Mouse (Mus musculus) left cerebral cortex, adult 11 months (tissue): Measurements from ENCODE around the gene Hoxa13.

Source experiments
- DNase-seq: peaks from one replicate; pipeline ENCODE4 v3.0.0; 2022; ENCODE audit warnings: low spot score

Gene Hoxa13

DNA sequence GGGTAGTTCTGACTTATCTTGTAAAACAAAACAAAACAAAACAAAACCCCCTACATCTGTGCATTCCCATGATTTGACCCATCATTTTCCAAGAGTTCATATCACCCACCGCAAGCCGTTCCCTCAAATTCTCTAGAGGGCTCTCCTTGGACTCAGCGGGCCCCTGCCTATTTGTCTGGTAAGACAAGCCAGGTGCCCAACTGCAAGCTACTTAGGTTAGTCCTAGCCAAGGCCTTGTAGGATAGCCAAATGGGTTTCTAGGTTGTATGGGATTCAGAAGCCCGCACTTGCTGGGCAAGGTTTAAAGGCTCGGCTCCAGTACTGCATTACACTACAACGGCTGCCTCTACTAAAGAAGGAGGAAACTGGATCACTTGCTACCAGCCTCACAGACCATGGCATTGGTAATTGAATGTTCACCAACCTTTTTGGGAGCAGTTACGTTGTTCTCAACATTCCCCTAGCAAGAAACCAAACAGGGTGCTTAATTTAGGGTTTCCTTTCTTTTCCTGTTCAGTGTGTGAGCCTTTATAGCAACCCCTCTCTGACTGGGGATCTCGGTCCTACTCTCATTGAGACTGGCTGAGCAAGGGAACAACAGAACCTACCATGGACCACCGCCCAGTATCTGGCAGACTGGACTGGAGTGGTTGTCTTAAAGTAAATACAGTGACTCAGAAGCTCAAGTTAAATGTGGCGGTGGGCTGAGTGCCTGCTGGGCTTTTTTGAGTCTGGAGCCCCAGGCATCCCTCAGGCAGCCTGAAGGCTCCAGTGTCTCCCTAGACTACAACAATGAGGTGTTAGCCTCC lies 23.1 kb downstream of the Hoxa13 start:
- no peak for DNase-seq

DNA sequence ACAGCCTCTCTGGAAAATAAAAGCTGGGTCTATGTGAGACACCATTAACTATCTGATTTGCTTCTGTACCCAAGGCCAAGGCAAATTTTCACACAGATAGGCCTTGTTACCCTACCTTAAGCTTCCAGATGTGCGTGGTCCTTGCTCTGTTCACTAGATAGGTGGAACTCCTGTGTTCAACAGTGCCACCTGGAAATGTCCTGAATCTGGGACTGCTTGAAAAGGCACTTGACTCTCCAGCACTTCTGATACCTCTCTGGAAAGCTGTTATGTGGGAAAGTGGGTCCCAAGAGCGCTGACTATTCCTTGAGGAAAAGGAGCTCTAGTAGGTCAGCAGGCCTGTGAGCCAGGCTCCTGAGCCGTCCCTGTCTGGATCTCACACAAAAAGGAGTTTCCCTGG lies 23.9 kb downstream of the Hoxa13 start:
- no peak for DNase-seq

DNA sequence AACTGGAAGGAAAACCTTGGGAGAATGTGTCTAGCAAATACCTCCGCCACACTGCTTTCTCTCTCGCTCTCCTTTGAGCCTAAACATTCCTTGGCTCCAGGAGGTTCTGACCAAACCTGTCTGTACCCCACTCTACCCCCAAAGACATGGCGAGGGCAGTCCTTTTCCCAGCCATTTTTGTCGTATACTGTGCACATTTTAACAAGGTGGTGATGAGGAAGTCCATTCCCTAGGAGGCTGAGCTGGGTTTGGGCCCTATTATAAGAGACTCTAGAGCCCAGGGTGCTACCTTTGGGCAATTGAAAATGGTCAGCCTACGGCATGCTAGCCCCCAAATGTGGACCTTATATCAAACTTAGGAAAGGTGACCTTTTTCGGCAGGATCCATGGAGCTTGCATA lies 24.8 kb downstream of the Hoxa13 start:
- no peak for DNase-seq

DNA sequence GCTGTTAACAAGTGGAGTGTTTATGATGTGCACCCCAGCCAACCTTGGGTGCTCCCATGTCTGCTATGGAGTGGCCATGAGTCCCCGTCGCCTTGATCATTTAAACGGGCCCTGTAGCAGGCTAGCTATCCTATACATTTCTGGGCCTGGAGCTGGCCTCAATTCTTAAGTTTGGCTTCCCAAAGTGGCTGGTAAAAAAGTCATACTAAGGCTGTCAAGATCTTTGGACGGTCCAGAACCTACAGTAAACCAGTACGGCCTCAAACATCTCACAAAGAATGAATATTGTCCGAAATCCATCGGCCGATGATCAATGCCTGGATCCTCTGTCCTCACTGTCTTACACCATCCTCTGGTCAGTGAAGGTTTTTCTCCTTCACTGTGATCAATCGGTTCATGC lies 25.4 kb downstream of the Hoxa13 start:
- DNase-seq, result no peak

DNA sequence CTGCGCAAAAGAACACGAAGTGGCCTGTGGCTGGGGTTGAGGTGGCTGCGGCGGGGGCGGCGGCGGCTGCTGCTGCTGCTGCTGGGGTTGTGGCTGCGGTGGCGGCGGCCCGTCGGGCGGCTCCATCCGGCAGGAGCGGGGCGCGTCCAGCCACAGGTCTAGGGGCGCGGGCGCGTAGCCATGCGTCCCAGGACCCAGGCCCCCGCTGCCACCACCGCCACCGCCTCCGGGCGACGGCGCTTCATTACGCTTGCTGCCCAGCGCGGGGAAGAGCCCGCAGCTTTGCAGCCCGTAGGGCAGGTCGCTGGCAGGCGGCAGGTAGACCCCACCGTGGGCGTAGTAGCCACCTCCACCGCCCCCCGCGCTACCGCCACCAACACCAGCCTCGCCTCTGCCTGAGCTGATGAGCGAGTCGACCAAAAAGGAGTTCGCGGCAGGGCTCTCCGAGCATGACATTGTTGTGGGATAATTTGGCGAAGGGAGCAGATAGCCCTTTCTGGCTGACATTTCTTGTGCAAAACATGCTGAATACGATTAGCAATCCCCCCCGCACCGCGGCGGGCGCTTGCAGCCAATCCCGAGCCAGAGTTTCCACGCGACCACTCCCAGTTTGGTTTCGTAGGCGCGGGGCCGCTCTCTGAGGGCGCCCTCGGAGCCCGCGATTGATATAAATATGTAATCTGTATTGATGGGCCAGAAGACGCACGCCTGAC lies 26.1 kb downstream of the Hoxa13 start:
- DNase-seq, result no peak

DNA sequence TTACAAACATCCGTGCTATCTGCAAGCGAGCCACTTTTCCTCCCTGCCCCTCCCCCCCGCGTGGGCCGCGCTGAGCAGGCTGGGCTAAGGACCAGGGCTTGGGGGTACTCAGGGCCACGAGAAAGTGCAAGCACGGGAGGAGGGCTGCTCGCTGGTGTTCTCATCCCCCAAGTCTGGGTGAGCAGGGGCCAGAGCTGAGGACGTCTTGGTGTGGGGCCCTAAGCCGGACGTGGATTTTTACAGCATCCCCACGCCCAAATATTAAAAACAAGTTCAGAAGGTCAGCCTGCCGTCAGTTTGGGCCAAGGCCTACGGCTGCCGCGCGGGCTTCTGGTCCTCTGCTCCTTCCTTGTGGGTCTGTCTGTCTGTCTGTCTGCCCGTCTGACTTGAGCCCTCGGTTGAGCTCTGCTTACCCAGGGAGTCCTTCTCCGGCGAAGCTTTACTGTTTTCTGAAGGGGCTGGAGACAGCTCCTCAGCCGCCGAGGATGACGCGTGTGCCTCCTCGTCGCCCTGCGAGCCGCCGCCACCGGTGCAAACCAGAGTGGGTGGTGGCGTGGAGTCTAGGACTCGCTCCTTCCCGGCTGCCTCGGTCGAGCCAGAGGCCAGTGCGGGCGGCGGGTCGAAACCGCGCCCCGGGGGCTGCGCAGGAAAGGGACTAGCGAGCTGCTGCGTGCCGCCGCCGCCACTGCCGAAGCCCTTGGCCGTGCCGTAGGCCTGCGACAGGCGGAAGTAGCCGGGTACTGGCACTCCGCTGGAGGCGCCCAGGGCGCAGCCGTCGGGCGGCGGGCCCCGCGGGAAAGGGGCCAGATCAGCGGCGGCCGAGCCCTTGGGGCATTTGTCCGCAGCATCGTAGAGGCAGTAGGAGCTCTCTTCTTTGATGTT lies 26.9 kb downstream of the Hoxa13 start:
- DNase-seq, result no peak

DNA sequence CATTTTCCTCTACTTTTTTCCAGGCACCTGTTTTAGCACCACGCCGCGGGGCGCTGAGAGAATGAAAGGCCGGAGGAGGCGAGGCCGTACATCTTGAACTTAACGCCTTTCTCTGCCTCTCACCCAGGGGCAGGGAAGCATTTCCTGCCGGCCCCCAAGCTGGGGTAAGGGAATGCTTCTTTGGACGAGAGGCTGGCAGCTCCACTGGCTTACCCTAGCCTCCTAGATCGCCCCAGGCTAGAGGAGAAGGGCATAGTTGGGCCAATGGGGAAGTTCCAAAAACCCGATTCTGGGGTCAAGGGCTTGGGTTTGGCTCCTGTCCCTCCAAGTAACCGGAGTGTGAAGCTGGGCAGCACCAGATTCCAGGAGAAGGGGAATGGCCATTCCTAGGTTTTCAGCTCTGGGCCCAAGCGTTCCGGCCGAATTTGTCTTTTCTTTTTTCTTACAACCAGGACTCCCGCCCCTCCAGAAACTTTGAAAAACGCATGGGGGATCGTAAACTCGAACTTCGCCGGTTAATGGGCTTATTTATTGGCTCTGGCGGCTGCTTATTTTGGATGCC lies 27.6 kb downstream of the Hoxa13 start:
- DNase-seq, result no peak

DNA sequence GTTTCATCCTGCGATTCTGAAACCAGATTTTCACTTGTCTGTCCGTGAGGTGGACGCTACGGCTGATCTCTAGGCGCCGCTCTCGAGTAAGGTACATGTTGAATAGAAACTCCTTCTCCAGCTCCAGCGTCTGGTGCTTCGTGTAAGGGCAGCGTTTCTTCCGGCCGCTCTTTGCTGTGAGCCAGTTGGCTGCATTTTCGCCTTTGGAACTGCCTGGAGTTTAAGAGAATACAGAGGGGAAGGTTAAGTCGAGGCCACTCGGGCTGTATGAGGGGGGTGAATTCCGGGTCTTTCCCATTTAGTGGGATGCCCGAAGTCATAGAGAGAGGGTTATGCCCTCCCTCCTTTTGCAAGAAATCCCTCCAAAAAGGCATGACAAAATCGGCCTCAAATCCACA lies 28.1 kb downstream of the Hoxa13 start:
- no peak for DNase-seq

DNA sequence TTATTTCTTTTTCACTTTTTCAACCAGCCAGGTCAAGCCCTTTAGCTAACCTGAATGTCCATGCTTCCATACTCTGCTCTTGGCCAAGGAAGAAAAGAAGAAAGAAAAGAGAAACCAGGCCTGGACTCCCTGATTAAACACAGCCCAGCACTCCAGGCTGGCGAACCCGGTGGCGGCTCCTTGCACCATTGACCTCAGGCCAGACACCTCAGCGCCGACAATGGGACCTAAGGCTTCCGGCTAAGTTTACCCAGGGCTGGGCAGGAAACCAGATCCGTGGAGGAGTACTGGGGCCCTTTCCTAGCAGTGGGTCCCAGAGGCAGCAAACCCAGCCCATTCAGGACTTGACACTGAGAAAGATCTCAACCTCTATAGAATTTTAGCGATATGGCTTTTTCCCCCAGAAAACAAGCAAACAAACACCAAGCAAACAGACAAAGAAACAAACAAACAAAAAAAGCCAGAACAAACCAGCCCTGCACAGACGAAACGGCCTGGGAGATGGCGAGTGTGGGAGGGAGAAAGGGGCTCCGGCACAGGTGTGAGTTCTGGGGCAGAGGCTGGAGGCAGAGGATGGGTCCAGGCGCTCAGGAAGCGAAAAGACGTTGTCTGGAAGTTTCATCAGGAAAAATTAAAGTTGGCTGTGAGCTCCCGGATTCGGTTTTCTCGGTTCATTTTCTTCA lies 28.7 kb downstream of the Hoxa13 start:
- no peak for DNase-seq

DNA sequence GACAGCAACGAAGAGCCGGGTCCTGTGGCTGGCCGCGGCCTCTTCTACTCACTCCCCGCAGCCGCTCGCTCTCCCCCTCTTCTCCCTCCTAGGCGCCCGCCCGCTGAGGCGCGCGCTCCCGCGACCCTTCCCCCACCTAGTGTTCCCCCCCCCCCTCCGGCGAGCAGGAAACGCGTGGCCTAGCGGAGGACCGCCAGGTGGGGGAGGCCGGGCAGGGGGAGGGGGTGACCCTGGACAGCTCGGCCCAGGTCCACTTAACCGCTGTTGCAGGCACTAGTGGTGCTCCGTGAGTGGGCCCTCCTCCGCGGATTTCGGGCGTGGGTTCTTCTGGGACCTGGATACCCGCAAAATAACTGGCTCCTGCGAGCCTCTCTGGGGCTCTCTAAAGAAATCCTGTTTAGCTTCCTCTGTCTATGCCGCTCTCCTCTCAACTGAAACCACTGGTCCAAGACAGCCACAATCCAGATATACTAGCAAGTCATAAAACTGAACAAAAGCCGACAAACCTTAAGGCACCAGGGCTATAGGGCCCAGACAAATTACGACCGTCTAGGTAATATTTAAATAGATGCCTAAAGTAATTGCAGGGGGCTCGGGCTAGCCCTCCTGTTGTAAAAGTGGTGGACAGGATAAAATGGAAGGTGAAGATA lies 30.0 kb downstream of the Hoxa13 start, which contains the start of gene Hoxa9:
TSS of gene Hoxa9 (minus strand) at position 574 of the 650 bp plus-strand sequence.
- no peak for DNase-seq

DNA sequence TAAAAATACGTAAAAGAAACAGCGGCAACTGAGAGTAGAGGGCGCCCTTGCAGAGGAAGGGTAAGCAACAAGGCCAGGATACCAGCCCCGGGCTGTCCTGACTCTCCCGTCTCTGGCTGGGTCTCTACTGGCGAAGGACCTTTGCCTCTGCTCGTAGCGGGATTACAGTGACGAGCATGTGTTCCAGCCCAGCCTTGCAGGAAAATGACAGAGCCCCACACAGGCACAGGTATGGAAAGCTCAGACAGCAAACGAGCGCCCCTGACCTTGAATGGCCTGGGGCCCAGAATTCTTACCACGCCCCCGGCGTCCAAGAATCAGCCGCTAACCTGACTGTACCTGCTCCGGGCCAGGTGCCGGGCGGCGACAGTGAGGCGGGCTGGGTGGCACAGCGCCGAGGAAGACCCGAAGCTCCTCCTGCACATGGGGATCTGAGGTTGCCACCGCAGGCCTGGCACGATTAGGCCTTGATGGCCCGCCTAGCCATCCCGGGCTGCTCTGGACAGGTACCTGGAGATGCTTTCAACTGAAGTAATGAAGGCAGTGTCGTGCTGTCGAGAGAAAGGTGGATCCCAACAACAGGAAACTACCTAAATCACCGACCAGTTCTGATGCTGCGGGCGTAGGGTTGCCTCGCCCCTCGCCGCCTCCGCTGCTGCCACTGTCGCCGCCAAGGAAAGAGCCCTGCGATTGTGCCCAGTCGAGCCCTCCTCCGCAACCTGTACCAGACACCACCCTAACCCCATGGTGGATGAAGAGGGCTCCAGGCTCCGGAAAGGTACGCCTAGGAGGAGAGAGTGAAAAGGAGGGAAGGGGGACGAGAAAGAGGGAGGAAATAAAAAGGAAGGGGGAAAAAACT lies 30.9 kb downstream of the Hoxa13 start:
- DNase-seq, result no peak

DNA sequence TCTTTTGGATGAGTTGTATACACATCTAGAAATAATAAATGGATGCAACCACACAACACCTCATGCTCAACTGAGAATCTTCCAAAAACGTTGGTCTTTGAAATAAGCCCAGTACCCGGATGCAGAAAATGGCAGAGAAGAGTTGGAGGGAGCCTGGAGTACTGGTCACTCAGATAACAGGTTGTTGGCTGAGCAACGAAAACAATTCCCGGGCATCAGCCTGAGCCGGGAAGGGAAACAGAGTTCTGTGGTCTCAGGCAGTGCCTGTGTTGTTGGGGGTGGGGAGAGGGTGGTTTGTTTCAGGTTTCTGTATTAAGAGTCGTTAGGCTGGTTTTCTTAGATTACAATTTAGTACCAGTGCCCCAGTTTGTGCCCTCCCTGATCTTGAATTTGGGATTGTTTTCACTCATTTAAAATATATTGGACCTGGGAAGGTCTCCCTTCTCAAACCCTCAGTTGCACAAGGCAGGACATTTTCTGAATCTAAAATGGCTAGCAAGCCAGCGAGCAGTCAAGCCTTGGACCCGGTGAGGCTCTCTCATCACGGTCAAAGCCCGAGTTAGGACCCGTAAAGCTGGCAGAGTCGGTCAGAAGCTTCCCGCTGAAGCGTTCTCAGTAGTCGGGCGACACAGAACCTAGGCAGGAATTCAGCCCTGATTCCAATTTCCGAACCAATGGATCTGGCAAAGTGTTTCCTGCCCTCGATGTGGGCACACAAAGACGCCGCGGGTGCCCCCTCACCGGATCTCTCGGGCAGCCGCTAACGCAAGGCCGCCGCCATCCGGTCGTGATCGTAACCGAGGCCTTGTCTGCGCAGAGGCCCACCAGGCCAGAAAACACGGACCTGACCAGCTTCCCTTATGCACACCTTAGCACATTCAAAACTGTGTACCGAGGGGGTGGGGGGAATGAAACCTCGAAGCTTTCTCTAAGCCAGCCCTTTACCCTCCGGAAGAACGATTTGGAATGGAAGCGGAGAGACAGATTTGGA lies 31.9 kb downstream of the Hoxa13 start:
- no peak for DNase-seq

DNA sequence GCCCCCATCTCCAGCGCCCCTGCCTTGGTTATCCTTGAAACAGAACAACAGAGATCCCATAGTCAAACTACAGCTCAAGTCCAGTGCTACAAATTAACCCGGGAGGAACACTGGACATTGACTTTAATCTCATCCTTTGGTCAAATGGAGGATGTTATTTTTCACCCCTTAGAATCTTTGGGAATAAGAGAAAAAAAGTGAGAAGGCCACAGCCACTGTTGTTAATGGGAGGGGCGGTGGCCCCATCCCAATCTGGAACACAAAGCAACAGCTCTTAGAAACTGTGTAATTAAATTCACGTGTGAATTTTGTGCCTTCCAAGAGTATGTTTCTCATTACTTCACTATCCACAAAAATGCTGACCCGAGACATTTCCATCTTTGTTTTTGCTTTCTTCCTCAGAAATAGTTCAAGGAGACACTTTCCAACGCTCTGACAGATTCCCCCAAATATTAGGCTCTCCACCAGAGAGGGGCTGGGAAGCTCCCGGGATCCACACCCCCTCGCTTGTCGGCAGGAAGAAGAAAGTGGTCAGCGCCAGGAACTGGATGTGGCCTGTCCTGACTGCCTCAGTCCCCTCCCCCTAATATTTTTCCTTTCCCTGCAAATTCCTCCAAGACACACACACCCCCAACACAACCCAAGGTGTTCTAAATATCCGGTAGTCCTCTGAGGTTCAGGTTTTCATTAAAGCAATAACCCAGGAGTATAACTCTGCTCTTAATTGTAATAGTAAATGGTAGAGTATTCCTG lies 33.0 kb downstream of the Hoxa13 start:
- no peak for DNase-seq

DNA sequence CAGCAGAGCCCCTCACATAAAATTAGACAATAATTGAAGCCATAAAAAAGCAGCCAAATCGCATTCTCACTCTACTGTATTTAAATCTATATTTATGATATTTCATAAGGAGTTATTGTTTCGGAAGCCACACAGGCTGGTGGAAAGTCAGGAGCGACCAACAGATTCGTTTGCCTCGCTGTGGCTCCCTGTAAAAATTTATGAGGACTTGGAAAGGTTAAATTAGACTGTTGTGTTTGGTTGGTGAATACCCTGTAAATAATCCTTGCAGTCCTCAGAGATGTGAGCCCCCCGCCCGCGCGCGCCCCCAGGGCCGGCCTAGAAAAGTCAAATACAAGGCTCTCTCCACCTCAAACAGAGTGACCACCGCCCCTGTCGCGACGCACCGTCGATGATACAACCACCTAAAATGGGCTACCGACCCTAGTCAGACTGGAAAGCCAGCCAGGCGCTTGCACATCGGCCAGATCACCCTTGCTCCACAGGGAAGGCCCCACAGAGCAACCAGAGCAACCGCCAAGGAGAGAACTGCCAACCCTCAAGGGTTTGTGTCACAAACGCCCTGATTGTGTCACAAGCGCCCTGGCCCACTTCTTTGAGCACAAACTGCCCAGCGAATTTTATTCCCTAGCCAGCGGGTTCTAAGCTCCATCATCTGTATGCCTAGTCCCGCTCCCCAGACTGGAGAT lies 34.0 kb downstream of the Hoxa13 start:
- DNase-seq, result no peak

DNA sequence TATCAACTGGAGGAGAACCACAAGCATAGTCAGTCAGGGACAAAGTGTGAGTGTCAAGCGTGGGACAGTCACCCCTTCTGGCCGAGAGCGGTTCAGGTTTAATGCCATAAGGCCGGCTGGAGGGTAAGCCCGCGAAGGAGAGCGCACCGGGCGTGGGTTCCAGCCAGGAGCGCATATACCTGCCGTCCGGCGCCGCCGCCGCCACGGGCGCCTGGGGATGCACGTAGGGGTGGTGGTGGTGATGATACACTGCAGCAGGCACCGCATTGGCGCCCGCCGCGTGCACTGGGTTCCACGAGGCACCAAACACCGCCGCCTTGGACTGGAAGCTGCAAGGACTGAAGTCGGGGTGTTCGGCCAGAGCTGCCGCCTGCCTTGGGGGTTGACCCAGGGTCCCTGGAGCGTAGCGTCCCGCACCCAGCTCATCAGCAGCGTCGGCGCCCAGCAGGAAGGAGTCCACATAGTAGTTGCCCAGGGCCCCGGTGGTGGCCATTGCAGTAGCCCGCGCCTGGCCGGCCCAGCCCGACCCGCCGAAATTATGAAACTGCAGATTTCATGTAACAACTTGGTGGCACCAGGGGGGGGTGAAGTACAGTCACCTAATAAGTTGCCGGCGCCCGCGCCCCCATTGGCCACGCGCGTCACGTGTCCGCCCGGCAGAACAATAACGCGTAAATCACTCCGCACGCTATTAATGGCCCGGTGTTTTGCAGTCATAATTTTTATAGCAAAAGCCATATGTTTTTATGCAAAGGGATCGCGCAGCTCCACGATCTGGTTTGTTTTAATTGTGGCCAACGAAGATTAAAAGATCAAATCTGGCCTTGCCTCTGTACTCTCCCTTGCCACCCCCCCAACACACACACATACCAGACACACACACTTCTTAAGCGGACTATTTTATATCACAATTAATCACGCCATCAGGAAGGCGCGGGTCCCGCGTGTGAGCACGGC lies 34.8 kb downstream of the Hoxa13 start:
- no peak for DNase-seq

DNA sequence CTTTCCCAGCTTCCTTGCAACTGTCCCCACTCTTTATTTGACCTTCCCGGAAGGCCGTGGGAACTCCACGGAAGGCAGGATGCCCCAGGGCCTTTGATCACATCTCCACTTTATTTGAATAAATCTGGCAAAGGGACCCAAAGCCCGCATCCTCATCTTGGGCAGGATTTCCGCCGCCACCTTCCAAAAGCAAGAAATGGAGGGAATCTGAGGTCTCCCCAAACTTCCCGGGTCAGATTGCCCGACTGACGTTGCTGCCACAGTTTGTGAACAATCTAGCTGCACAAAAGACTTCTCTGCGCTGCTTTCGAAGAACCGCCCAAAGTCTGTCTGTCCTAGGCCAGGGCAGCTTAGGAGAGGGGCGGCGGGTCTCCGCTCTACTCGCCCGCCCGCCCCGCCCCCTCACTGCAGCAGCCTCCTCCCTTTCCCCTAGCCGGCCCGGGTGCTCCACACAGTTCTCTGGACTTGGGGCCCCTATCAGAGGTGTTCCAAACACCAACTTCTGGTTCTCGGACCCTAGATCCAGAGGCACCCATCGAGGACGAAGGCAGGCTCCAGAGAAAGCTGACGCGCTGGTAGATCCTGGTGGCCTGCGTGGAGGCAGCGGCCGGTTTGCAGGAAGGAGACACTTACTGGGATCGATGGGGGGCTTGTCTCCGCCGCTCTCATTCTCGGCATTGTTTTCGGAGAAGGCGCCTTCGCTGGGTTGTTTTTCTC lies 35.6 kb downstream of the Hoxa13 start:
- no peak for DNase-seq
